Mouse (Mus musculus): ENCODE results near the gene Gfy. TPM values are rescaled to one million over a fixed set of nuclear protein-coding genes. Genes with fewer than 3 reads are reported as not detected.

The Gfy gene
- total RNA-seq, 2 experiments from 2014 or later: 0.34 to 0.42 TPM

- no peak for DNase-seq (ENCODE audit: low spot score in 2 of 2)
Measured at GRCm38 (mm10) chr7:45129318-45129717, 50.1 kb downstream of the Gfy start.

DNA sequence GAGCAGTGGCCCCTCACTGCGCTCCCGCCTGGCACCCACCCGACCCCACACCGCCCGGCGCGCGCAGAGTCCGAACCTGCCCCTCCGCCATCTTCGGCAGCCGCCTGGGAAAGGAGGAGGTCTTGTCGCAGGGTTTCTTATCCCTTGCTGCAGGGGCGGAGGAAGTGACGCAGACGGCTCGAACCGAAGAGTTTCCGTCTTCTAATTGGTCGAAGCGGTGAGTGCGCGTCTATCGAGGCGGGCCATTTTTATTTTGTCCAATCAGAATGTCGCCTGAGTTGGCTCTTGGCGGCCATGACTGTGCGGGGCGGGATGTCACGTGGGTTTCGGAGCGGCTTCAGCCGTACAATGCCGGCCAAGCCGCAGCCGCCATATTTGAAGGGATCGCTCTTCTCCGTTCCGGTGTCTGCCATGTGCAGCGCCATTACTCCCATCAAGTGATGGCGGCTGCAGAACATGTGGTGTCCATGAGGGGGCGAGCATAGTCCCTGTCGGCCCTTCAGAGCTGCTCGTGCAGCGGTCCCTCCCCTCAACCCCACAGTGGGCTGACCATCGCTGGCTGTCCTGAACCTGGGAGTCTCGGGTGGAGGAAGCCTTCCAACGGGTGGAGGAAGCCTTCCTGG lies 50.6 kb downstream of the Gfy start, which contains the start of gene Rpl13a:
Gene Rpl13a (minus strand): TSS at position 138 of the 623 bp plus-strand sequence.
- DNase-seq (ENCODE audit: low spot score in 2 of 2): peak; percentile 90 to 97

GRCm38 (mm10) chr7:45127700-45128224 lies 51.6 kb downstream of the Gfy start:
- DNase-seq (ENCODE audit: low spot score in 2 of 2): no peak

GRCm38 (mm10) chr7:45126844-45127699 lies 52.3 kb downstream of the Gfy start:
- DNase-seq (ENCODE audit: low spot score in 2 of 2): no peak

Small RNA genes within 50 kb of the gene (microRNA-seq; reads per million reads assigned to microRNA genes)
- gene Mir5121 (11.4 reads per million, percentile 29 among the genes with 10 or more reads in this experiment), gene Mir7055 (not detected)

Other genes starting within 250 kb of the Gfy start
- gene Tsks, start 236.4 kb downstream of the Gfy start, total RNA-seq (2021): not detected
- 10 to 100 TPM; 10.3 to 10.8 TPM for gene Cpt1c, start 204.7 kb downstream of the Gfy start, total RNA-seq (2021)
- 100 to 1,000 TPM; 318 to 331 TPM for gene Prmt1, start 193.0 kb downstream of the Gfy start, total RNA-seq (2021)
- 10 to 100 TPM; 46.0 to 50.4 TPM for gene Irf3, start 181.9 kb downstream of the Gfy start, total RNA-seq (2021)
- gene Bcl2l12, start 180.9 kb downstream of the Gfy start, total RNA-seq (2021): 10 to 100 TPM; 21.5 to 22.0 TPM
- gene Scaf1, start 163.2 kb downstream of the Gfy start, total RNA-seq (2021): 10 to 100 TPM; 74.1 to 76.0 TPM
- 100 to 1,000 TPM; 119 to 123 TPM for gene Rras, start 161.6 kb downstream of the Gfy start, total RNA-seq (2021)
- 10 to 100 TPM; 63.9 to 65.2 TPM for gene Prr12, start 126.7 kb downstream of the Gfy start, total RNA-seq (2021)
- gene Nosip, start 117.1 kb downstream of the Gfy start, total RNA-seq (2021): 10 to 100 TPM; 47.3 to 48.3 TPM
- gene Prrg2, start 116.9 kb downstream of the Gfy start, total RNA-seq (2021): 10 to 100 TPM; 11.7 to 12.3 TPM
- gene Rcn3, start 87.3 kb downstream of the Gfy start, total RNA-seq (2021): 100 to 1,000 TPM; 172 to 192 TPM
- 10 to 100 TPM; 84.6 to 87.3 TPM for gene Fcgrt, start 75.7 kb downstream of the Gfy start, total RNA-seq (2021)
- 1,000 to 10,000 TPM in 1 of 2 experiments, 100 to 1,000 TPM in 1; 985 to 1,047 TPM for gene Rps11, start 55.1 kb downstream of the Gfy start, total RNA-seq (2021)
- gene Rpl13a, start 50.8 kb downstream of the Gfy start, total RNA-seq (2021): 1,000 to 10,000 TPM; 1,483 to 1,628 TPM
- under 1 TPM in 1 of 2 experiments, not detected in 1; 0.34 TPM for gene Gm45713, start 43.3 kb downstream of the Gfy start, total RNA-seq (2021)
- 1 to 10 TPM; 2.4 to 5.1 TPM for gene Flt3l, start 43.1 kb downstream of the Gfy start, total RNA-seq (2021)
- gene Pih1d1, start 25.3 kb downstream of the Gfy start, total RNA-seq (2021): 10 to 100 TPM; 52.1 to 59.3 TPM
- 10 to 100 TPM; 34.8 to 51.6 TPM for gene Aldh16a1, start 25.0 kb downstream of the Gfy start, total RNA-seq (2021)
- gene Slc17a7, start 15.6 kb downstream of the Gfy start, total RNA-seq (2021): 1 to 10 TPM; 2.6 to 3.0 TPM
- not detected for gene Pth2, start 1.4 kb upstream of the Gfy start, total RNA-seq (2021)
- gene Ccdc155, start 25.3 kb upstream of the Gfy start, total RNA-seq (2021): 1 to 10 TPM; 3.2 to 4.9 TPM
- not detected for gene Dkkl1, start 32.6 kb upstream of the Gfy start, total RNA-seq (2021)
- gene Tead2, start 36.2 kb upstream of the Gfy start, total RNA-seq (2021): 10 to 100 TPM; 40.0 to 51.4 TPM
- 1 to 10 TPM; 3.7 to 4.8 TPM for gene Cd37, start 59.5 kb upstream of the Gfy start, total RNA-seq (2021)
- not detected for gene Slc6a16, start 61.5 kb upstream of the Gfy start, total RNA-seq (2021)
- not detected for gene Slc6a21, start 97.9 kb upstream of the Gfy start, total RNA-seq (2021)
- gene Trpm4, start 154.2 kb upstream of the Gfy start, total RNA-seq (2021): 10 to 100 TPM; 42.7 to 53.4 TPM
- 100 to 1,000 TPM; 523 to 551 TPM for gene Hrc, start 155.7 kb upstream of the Gfy start, total RNA-seq (2021)
- 1 to 10 TPM; 1.9 to 2.4 TPM for gene Ppfia3, start 187.4 kb upstream of the Gfy start, total RNA-seq (2021)
- 1 to 10 TPM in 1 of 2 experiments, under 1 TPM in 1; 0.86 to 1.1 TPM for gene Lin7b, start 191.0 kb upstream of the Gfy start, total RNA-seq (2021)
- 100 to 1,000 TPM; 215 to 251 TPM for gene Snrnp70, start 216.2 kb upstream of the Gfy start, total RNA-seq (2021)
- gene Kcna7, start 226.1 kb upstream of the Gfy start, total RNA-seq (2021): 10 to 100 TPM; 11.4 to 12.8 TPM
- gene Ntf5, start 234.1 kb upstream of the Gfy start, total RNA-seq (2021): under 1 TPM; 0.61 to 0.98 TPM
- not detected for gene Lhb, start 241.3 kb upstream of the Gfy start, total RNA-seq (2021)